ENCODE assay signal across 10 mouse cellular contexts in genomic region chr9:58314682-58315360, GRCm38 (mm10). TPM values are rescaled to one million over a fixed set of nuclear protein-coding genes. Genes with fewer than 3 reads are reported as not detected.
DNase-seq lines count a peak whose midpoint lies in the region; ATAC-seq and TF ChIP-seq lines count a peak whose summit lies in the region.
"Had no signal": no experiment of that assay in that cellular context is flagged by ENCODE, and none has a peak within 500 bp of the region (broad histone marks: within the 10 kb centered on the region; RNA-seq: fewer than 3 reads in every experiment).

No protein-coding gene starts in this region.

- H3K4me1 ChIP-seq in forebrain, postnatal 0 days (ENCODE audit: insufficient read depth) = no peaks in the 10 kb centered on the region
- peaks cover 45% of the 10 kb centered on the region for H3K4me1 ChIP-seq in intestine, embryonic 15.5 days (replicated peaks)
- H3K4me1 ChIP-seq in olfactory bulb, adult 2 months (ENCODE audit: control insufficient read depth, insufficient read depth, low read length) = peaks cover 29% of the 10 kb centered on the region

- no peak for TF ChIP-seq CTCF in forebrain, postnatal 0 days (IDR thresholded peaks at IDR 0.05; ENCODE audit: low read depth)
- TF ChIP-seq CTCF in olfactory bulb, adult 2 months (IDR thresholded peaks at IDR 0.05; ENCODE audit: insufficient read depth, low read depth, low read length) = no peak

- H3K27ac ChIP-seq in forebrain, postnatal 0 days (ENCODE audit: low read depth, low read length) = peak overlapping the region; percentile 47
- H3K27ac ChIP-seq in intestine, embryonic 15.5 days = peak overlapping the region; percentile 74
- peak overlapping the region; percentile 36; the same call in 1 of the 2 replicates for H3K27ac ChIP-seq in olfactory bulb, adult 2 months (ENCODE audit: insufficient read depth, low read depth, low read length)
- H3K27ac ChIP-seq: liver, embryonic 13.5 days had no signal

- H3K4me2 ChIP-seq in forebrain, postnatal 0 days (ENCODE audit: low read depth) = no peak overlapping the region
- 0 out of 2 replicates have a peak overlapping the region, but pooled peaks have one; percentile 26 for H3K4me2 ChIP-seq in intestine, embryonic 15.5 days (replicated peaks)
- H3K4me2 ChIP-seq: liver, embryonic 13.5 days had no signal

- DNase-seq in cerebellum, adult 9-10 months = peak; percentile 21
- no peak for DNase-seq in cerebellum, adult 8-10 months
- peak; percentile 20 for DNase-seq in MN1 (ENCODE audit: low spot score)
- DNase-seq in forebrain, postnatal 0 days = peak; percentile 61
- no peak for DNase-seq in thymus, postnatal 0 days (ENCODE audit: low spot score)
- no peak for DNase-seq in urinary bladder, postnatal 10 days (ENCODE audit: low spot score)
- DNase-seq: liver, embryonic 13.5 days had no signal

- no peaks in the 10 kb centered on the region for H3K36me3 ChIP-seq in forebrain, postnatal 0 days (ENCODE audit: insufficient read depth)
- no peaks in the 10 kb centered on the region for H3K36me3 ChIP-seq in intestine, embryonic 15.5 days
- H3K36me3 ChIP-seq: liver, embryonic 13.5 days had no signal

- peaks cover 9% of the 10 kb centered on the region; the same call in 1 of the 2 replicates for H3K27me3 ChIP-seq in forebrain, postnatal 0 days (ENCODE audit: insufficient read depth, low read length)
- H3K27me3 ChIP-seq in intestine, embryonic 15.5 days (replicated peaks) = peaks cover 17% of the 10 kb centered on the region

- H3K9ac ChIP-seq in forebrain, postnatal 0 days = no peak overlapping the region
- H3K9ac ChIP-seq in intestine, embryonic 15.5 days = no peak overlapping the region
- H3K9ac ChIP-seq: liver, embryonic 13.5 days had no signal

- no peak for TF ChIP-seq POLR2A in olfactory bulb, adult 2 months (IDR thresholded peaks at IDR 0.05; ENCODE audit: insufficient read depth, low read depth, low read length)

- no peak overlapping the region for H3K4me3 ChIP-seq in forebrain, postnatal 0 days (ENCODE audit: low read depth, low read length)
- H3K4me3 ChIP-seq in intestine, embryonic 15.5 days (replicated peaks) = no peak overlapping the region
- no peak overlapping the region for H3K4me3 ChIP-seq in olfactory bulb, adult 2 months (ENCODE audit: insufficient read depth, low read depth, low read length)
- H3K4me3 ChIP-seq: liver, embryonic 13.5 days had no signal

- H3K9me3 ChIP-seq in forebrain, postnatal 0 days (ENCODE audit: low read length) = no peaks in the 10 kb centered on the region
- H3K9me3 ChIP-seq in intestine, embryonic 15.5 days = no peaks in the 10 kb centered on the region
- H3K9me3 ChIP-seq: liver, embryonic 13.5 days had no signal

- WGBS in forebrain, postnatal 0 days = 31% methylated on average over 5 of the region's 5 CpGs
- 43% methylated on average over 5 of the region's 5 CpGs for WGBS in intestine, embryonic 15.5 days
- 42% methylated on average over 5 of the region's 5 CpGs for WGBS in olfactory bulb, adult 2 months

- peak; percentile 73 for ATAC-seq in forebrain, postnatal 0 days
- ATAC-seq in intestine, embryonic 15.5 days = no peak

RNA-seq across cellular contexts. Expression of gene Loxl1, which starts 1.8 kb away (rescaled TPM):
- total RNA-seq in forebrain, postnatal 0 days (2014; rRNA removed) = 6.0 and 9.4 TPM in 2 replicates
- 8.0 and 9.6 TPM in 2 replicates for polyA plus RNA-seq in forebrain, postnatal 0 days (2015; fragmentation: Nextera tagmentation; extraction: Ambion mirVana)
- polyA plus RNA-seq in intestine, embryonic 15.5 days (2015; fragmentation: Nextera tagmentation; extraction: Ambion mirVana) = 34.1 and 36.2 TPM in 2 replicates
- polyA plus RNA-seq in olfactory bulb, adult 2 months (2012; ENCODE audit: insufficient read depth, insufficient read length, low replicate concordance, missing spikeins) = not detected in 2 replicates
- 4.3 and 4.7 TPM in 2 replicates for polyA plus RNA-seq in thymus, postnatal 0 days (2015; fragmentation: Nextera tagmentation; extraction: Ambion mirVana)

RNA-seq across cellular contexts. Expression of gene Tbc1d21, which starts 55.4 kb away (rescaled TPM):
- not detected in 2 replicates for total RNA-seq in forebrain, postnatal 0 days (2014; rRNA removed)
- not detected in 2 replicates for polyA plus RNA-seq in forebrain, postnatal 0 days (2015; fragmentation: Nextera tagmentation; extraction: Ambion mirVana)
- not detected in 2 replicates for polyA plus RNA-seq in intestine, embryonic 15.5 days (2015; fragmentation: Nextera tagmentation; extraction: Ambion mirVana)
- not detected in 2 replicates for polyA plus RNA-seq in olfactory bulb, adult 2 months (2012; ENCODE audit: insufficient read depth, insufficient read length, low replicate concordance, missing spikeins)
- polyA plus RNA-seq in thymus, postnatal 0 days (2015; fragmentation: Nextera tagmentation; extraction: Ambion mirVana) = not detected in 2 replicates
- polyA plus RNA-seq: cerebellum, adult 2 months; liver, embryonic 13.5 days had no signal

Comparison
In these comparisons a context has a peak if more than half of its experiments do, and no peak if none do; other contexts are left out.
1. DNase-seq: peak in cerebellum, adult 9-10 months (single experiment), MN1 (single experiment) and forebrain, postnatal 0 days (single experiment); none in cerebellum, adult 8-10 months (single experiment), thymus, postnatal 0 days (single experiment) and urinary bladder, postnatal 10 days (single experiment).
2. Peak in every context shown above with its lines, with median percentiles within 50 percentile points of each other: H3K27ac ChIP-seq.